Mouse (Mus musculus) frontal cortex, postnatal 10 days (tissue): ENCODE data around the gene Dyrk3.

Experiments used
- DNase-seq, 2 experiments: peaks; one replicate each; pipeline ENCODE4 v3.0.0; 2022; ENCODE audit warnings: low spot score in 2 of 2, mixed read lengths in 1 of 2

Gene Dyrk3

DNA sequence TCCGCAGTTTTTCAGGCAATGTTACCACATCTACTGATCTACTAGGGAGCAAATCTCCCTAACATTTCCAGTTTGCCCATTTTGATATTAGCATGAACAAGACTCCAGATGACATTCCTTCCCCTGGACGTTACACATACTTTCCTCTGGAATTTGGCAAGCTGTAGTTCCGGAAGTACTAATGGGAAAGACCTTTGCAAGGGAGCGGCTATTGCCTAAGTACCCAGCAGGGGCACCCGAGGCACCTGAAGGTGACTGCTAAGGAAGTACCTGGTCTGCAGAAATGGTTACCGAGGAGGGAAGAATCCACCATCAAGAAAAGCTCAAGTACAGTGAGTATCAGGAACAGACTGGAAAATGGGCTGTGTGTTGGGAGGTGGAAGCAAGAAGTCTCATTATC is 25.6 kb downstream of the Dyrk3 start:
- DNase-seq = no peak

DNA sequence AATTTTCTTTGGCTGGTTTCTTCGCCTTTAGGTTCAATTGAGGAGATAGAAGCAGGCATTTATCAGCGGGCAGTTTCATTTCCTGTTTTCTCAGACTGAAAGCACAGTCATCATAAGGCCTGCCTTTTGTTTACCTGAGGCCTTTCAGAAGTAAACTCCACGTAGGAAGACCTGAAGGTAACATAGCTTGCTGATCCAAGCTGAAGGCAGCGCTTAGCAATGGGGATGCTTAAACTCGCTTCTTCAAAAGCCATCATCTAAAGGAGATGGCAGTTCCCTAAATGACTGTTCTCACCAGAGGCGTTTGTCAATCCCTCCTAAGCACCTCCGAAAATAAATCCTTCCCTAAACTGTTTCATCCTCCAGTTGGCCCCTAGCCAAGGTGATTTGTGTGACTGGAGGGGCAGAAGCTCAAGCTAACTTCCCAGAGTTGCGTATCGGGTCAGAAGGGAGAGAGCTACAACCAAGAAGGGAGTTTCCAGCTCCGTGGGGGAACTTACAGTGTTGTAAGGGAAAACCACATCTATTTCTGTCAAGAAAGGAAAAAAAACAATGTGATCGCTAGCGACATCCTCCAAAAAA is 27.5 kb downstream of the Dyrk3 start:
- DNase-seq = no peak

GRCm38 (mm10) chr1:131107575-131108308 is 30.4 kb downstream of the Dyrk3 start:
- DNase-seq = no peak

- no peak for DNase-seq
Measured at GRCm38 (mm10) chr1:131103776-131104424, 34.2 kb downstream of the Dyrk3 start.

GRCm38 (mm10) chr1:131100808-131101207 is 37.3 kb downstream of the Dyrk3 start:
- DNase-seq = no peak

DNA sequence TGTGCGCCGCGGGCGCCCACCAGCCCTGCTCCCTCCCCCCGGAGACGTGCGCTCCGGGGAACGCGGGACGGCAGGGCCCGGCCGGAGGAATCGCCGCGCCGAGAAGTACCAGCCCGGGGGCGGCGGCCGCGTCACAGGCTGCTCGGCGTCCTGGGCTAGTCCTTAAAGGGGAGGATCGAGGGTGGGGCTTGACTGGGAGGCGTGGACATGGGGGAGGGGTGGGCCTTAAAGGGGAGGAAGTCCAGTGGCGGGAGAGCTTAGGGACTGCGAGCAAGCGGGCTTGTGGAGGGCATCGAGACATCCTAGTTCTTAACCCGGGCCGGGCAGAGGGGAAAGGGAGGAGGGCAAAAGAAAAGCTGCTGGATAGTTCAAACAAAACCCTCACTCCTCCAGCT is 40.4 kb downstream of the Dyrk3 start, which contains the start of gene Mapkapk2:
Mapkapk2 (minus strand) TSS at position 127 of the 395 bp plus-strand sequence.
- peak; percentile 78 to 86 for DNase-seq

DNA sequence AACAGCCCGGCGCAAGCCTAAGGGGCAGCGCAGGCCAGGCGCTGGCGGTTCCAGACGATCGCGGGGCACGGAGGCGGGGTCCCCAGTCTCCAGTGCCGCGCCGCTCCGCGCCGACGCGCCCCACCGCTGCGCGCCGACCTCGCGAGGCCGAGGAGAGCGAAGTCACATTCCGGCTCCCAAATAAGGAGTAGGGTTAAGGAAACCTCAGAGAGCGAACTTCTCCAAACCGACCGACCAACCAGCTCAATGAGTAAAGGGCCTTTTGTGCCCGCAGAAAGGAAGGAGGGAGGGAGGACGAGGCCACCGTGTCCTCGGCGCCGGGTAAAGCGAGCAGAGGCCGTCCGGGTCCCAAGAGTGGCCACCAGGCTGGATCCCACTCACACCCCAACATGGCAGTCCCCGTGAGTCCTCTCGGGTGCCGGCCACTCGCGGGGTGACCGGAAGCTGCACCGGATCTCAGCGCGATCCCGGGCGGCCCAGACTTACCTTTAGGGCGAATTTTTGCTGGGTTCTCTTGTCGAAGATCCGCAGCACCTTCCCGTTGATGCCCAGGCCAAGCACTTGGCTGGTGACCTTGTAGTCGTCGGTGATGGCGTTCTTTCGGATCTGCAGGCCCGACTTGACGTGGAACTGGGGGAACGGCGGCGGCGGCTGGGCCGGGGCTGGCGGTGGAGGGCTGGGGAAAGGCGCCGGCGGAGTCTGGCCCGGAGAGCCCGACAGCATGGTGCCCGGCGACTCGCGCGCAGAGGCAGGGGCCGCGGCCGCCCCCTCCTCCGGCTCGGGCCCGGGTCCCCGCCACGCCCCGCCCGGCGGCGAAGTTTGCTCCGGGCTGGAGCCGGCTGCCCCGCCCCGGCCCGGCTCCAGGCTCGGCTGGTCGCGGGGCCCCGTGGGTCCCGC is 41.1 kb downstream of the Dyrk3 start:
- DNase-seq = peak; percentile 29 to 45

- no peak for DNase-seq
Measured at GRCm38 (mm10) chr1:131096132-131096695, 41.9 kb downstream of the Dyrk3 start.

DNA sequence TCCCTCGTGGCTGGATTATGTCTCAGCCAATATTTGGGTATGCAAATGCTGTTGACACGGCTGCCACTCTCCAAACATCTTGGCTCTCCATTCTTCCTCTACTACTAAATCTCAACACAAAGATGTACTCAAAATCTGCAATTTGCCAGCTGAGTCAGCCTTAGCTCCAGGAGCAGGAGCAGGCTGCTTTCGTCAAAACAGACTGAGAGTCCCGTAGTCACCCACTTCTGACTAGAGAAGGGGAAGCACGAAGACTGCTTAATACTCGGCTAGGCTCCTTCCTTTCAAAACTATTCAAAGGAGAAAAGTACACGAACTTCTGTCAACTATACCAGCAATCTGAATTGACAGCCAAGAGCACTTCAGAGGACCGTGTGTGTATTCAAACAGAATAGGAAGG is 42.6 kb downstream of the Dyrk3 start:
- no peak for DNase-seq

DNA sequence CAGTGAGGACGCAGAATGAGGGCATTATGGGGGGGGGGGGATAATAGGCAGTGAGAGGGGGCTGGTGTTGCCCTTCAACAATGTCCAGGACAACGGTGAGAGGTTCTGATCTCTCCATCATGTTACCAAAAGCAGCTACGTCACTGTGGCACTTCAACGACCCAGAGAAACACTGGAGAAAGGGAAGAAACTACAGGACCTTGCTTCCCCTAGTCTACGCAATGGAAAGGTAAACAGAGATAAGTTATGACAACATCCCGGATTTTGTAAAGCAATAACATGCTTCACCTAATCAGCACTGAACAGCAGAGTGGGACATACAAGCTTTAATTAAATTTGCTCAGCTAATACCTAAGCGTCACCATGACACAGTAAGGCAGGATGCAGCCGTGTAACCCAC is 44.3 kb downstream of the Dyrk3 start:
- no peak for DNase-seq

DNA sequence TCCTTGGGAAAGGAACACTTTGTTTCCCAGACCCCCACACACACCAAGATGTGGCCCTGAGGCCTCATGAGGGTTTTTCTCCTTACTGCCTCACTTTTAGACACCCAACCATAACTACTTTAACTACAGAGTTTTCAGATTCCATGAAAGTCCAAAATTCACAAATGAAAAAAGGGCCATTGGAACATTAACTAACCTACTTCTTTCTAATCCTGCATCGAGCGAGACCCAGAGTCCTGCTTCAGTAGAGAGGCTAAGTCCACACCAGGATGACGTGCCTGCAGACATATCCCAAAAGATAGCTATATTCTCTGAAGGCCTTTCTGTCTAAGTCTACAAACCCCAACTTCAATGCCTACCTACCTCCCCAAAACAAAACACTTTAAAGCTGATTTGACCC is 45.3 kb downstream of the Dyrk3 start:
- no peak for DNase-seq

DNA sequence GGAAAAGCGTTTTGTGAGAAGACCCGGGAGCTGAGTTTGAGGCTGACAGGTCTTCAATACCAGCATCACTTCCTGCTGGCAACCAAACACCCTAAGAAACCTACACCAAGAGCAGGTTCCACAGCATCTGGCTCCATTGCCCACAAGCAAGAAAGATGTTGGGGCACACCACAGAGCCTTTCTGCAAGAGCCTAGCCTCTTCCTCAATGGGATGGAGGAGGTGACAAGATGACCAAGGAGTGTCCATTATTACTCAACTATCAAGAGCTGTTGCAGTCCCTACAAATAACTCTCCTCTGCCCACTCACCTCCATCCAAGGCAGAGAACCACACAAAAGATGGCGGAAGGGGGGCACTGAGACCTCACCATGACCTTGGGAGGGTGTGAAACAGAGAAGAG is 46.0 kb downstream of the Dyrk3 start:
- no peak for DNase-seq

DNA sequence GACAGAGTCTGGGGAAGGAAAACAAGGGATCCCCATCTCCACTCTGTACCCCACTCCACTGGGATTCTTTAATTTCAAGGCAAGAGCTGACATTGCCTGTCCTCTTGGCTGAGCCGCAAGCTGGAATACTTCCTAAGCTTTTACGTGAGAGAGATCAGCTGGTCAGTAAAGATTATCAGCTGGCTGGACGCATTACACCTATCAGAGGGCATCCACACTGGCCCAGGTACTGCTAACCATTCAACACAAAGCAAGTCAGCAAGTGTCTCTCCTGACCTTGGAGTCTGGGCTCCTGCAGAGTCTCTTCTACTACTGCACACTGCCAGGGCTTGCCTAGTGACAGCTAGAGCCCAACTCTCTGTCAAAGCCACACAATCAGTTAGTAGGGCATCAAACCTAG is 46.7 kb downstream of the Dyrk3 start:
- DNase-seq = no peak

DNA sequence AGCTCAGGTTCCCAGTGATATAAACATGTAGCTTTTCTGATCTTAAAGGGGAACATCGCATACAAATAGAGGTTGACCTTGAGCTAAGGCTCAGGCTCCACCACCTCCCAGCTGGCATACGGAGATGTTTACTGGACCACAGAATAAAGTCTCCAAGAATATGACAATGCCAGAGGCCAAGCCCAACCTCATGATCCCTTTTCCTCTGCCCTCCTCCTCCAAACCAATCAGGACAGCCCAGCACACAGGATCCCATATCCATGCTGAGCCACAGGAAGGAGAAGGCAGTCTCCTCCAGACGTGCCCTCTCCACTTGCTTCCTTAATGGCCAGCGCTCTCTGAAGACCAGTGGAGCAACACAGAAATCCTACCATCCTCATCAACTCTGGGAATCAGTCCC is 47.3 kb downstream of the Dyrk3 start:
- no peak for DNase-seq

- DNase-seq = no peak
Measured at GRCm38 (mm10) chr1:131090261-131090660, 47.9 kb downstream of the Dyrk3 start.

GRCm38 (mm10) chr1:131089525-131090127 is 48.5 kb downstream of the Dyrk3 start:
- DNase-seq = no peak

DNA sequence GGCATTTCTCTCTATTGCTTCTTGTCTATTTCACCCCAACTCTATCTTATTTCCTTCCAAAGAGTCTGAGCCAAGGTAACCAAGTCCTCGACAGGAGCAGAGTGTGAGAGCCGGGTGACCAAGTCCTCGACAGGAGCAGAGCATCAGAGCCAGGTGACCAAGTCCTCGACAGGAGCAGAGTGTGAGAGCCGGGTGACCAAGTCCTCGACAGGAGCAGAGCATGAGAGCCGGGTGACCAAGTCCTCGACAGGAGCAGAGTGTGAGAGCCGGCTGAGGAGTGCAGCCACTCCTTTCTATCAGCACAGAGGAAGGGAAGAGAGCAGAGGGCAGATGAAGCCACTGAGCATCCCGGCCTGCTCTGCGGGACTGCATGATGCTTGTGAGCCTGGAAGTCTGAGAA is 49.6 kb downstream of the Dyrk3 start:
- DNase-seq = no peak

- no peak for DNase-seq
Measured at GRCm38 (mm10) chr1:131086907-131087306, 51.2 kb downstream of the Dyrk3 start.

GRCm38 (mm10) chr1:131085957-131086739 is 52.0 kb downstream of the Dyrk3 start:
- DNase-seq = no peak

DNA sequence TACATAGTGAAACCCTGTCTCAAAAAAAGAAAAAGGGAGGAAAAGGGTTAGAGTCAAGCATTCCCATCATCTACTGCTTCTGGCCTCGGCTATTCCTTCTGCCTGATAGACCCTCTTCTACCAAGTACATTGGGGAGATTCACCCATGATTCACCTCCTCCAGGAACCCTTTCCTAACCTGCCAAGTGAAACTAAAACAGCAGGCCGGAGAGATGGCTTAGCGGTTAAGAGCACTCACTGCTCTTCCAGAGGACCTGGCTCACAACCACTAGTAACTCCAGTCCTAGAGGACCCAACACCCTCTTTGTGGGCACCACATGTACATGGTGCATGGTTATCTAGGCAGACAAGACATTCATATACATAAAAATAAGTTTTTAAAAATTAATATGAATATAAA is 52.9 kb downstream of the Dyrk3 start:
- DNase-seq = no peak

DNA sequence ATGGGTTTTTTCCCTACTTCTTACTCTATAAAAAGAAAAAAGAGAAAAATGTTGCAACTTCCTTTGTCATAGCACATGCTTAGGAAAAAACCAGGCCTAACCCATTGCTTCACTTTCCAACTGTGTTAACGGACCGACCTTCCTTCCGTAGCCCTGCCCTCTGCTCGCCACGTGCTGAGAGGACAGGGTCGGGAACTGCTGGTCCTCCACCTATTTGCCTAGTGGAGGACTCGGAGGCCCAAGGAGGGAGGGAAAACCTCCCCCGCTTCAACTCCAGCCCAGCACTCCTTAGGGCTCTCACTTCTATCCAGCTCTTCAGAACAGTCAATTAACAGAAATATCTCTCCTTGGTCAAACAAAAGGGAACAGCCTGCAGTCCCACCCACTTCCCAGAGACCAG is 53.9 kb downstream of the Dyrk3 start:
- DNase-seq = no peak
